Mouse (Mus musculus): Measurements from ENCODE around the gene Twf2. TPM values are rescaled to one million over a fixed set of nuclear protein-coding genes. Genes with fewer than 3 reads are reported as not detected.

Twf2 gene
- polyA plus RNA-seq, 1 experiment = 12.1 TPM

GRCm38 (mm10) chr9:106254001-106254400 is 51.1 kb downstream of the Twf2 start:
- H3K27me3 ChIP-seq (ENCODE audit: control insufficient read depth, insufficient read depth, low read length) = no peaks in the 10 kb centered on the region
- TF ChIP-seq POLR2A (IDR thresholded peaks at IDR 0.05; ENCODE audit: control insufficient read depth, low read depth, low read length) (no peak), CTCF (IDR thresholded peaks at IDR 0.05; ENCODE audit: control insufficient read depth, insufficient read depth, insufficient replicate concordance, low read depth, low read length) (no peak)
- no peaks in the 10 kb centered on the region for H3K36me3 ChIP-seq (ENCODE audit: control insufficient read depth, insufficient read depth, low read length)
- H3K27ac ChIP-seq (ENCODE audit: control insufficient read depth, insufficient read depth, low read depth, low read length) = no peak overlapping the region
- H3K4me3 ChIP-seq (ENCODE audit: control insufficient read depth, low read depth, low read length) = no peak overlapping the region
- H3K4me1 ChIP-seq (ENCODE audit: control insufficient read depth, insufficient read depth, low read length) = no peaks in the 10 kb centered on the region; the same call in 1 of the 2 replicates

DNA sequence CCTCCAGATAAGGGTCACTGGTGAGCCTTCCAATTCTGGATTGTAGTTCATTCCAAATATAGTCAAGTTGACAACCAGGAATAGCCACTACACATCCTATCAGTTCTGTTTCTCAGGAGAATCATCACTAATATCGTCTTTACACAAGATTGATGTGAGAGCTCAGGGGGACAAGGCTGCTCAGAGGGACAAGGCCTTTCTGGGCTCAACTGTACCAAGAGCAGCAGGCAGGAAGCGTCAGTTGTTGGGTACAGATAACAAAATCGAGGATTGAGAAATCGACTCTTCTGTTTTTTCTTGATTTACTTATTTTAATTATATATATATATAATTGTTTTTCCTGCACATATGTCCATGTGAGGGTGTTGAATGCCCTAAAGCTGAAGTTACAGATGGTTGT is 55.5 kb downstream of the Twf2 start:
- H3K27me3 ChIP-seq (ENCODE audit: control insufficient read depth, insufficient read depth, low read length) = no peaks in the 10 kb centered on the region
- H3K4me3 ChIP-seq (ENCODE audit: control insufficient read depth, low read depth, low read length) = no peak overlapping the region
- H3K4me1 ChIP-seq (ENCODE audit: control insufficient read depth, insufficient read depth, low read length) = peaks cover 6% of the 10 kb centered on the region
- no peak overlapping the region for H3K27ac ChIP-seq (ENCODE audit: control insufficient read depth, insufficient read depth, low read depth, low read length)
- TF ChIP-seq POLR2A (IDR thresholded peaks at IDR 0.05; ENCODE audit: control insufficient read depth, low read depth, low read length) (no peak), CTCF (IDR thresholded peaks at IDR 0.05; ENCODE audit: control insufficient read depth, insufficient read depth, insufficient replicate concordance, low read depth, low read length) (no peak)
- H3K36me3 ChIP-seq (ENCODE audit: control insufficient read depth, insufficient read depth, low read length) = no peaks in the 10 kb centered on the region

DNA sequence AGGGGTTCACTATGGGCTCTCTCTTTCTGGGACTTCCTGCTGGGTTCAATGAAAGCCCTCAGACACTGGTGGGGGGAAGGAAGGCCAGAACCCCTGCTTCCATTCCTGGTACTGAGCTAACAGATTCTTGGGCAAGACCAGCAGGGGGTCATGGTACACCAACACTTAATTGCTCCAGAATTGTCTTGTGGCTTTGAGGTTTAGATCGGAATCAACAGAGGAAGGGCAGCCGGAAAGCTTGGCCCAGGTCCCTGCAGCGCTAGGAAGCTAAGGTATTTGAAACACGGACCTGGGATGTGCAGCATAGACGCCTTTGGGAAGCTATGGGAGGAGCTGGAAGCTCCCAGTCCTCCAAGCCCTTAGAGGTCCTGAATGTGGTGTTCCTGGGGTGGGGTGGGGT is 56.1 kb downstream of the Twf2 start:
- Histone ChIP-seq H3K36me3 (ENCODE audit: control insufficient read depth, insufficient read depth, low read length) (no peaks in the 10 kb centered on the region), H3K4me1 (ENCODE audit: control insufficient read depth, insufficient read depth, low read length) (peaks cover 6% of the 10 kb centered on the region), H3K27me3 (ENCODE audit: control insufficient read depth, insufficient read depth, low read length) (no peaks in the 10 kb centered on the region), H3K4me3 (ENCODE audit: control insufficient read depth, low read depth, low read length) (no peak overlapping the region), H3K27ac (ENCODE audit: control insufficient read depth, insufficient read depth, low read depth, low read length) (no peak overlapping the region)
- TF ChIP-seq POLR2A (IDR thresholded peaks at IDR 0.05; ENCODE audit: control insufficient read depth, low read depth, low read length) (no peak), CTCF (IDR thresholded peaks at IDR 0.05; ENCODE audit: control insufficient read depth, insufficient read depth, insufficient replicate concordance, low read depth, low read length) (no peak)

DNA sequence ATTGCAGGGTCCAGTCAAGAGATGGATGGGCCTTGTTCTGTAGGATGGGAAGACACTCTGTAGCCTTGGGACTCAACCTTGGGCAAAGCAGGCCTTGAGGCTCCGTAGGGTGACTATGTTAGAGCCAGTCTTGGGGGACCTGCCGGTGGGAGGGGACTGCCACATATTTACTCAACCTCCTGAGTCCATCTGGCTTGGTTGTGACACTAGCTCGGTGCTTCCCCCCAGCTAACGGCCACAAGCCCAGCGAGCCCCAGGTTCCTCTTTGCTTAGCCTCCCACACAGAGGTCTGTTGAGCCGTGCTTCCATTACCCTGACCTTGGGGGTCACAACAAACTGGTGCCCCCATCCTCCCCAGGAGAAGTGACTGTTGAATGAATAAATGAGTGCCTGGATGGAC is 58.1 kb downstream of the Twf2 start:
- H3K27ac ChIP-seq (ENCODE audit: control insufficient read depth, insufficient read depth, low read depth, low read length) = no peak overlapping the region
- peaks cover 8% of the 10 kb centered on the region for H3K4me1 ChIP-seq (ENCODE audit: control insufficient read depth, insufficient read depth, low read length)
- no peaks in the 10 kb centered on the region for H3K27me3 ChIP-seq (ENCODE audit: control insufficient read depth, insufficient read depth, low read length)
- H3K36me3 ChIP-seq (ENCODE audit: control insufficient read depth, insufficient read depth, low read length) = no peaks in the 10 kb centered on the region
- TF ChIP-seq CTCF (IDR thresholded peaks at IDR 0.05; ENCODE audit: control insufficient read depth, insufficient read depth, insufficient replicate concordance, low read depth, low read length) = no peak
- TF ChIP-seq POLR2A (IDR thresholded peaks at IDR 0.05; ENCODE audit: control insufficient read depth, low read depth, low read length) = no peak
- no peak overlapping the region for H3K4me3 ChIP-seq (ENCODE audit: control insufficient read depth, low read depth, low read length)

DNA sequence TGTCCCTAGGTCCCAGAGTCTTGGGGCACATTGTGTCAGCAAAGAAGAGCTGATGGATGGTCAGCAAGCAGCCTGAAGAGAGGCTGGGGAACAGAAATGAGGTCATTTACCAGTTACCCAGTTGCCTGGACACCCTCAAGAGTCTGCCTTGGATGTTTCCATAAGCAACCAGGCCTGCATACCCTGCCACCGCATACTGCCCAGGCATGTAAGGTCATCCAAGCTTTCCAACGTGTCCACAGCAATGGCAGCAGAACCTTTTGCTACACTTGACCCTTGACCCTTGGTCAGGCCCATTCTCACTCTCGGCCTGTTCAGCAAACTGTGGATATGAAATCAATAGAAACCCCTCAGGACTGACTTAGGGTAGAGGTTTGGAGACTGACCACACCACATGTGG is 58.6 kb downstream of the Twf2 start:
- no peak for TF ChIP-seq POLR2A (IDR thresholded peaks at IDR 0.05; ENCODE audit: control insufficient read depth, low read depth, low read length)
- no peak for TF ChIP-seq CTCF (IDR thresholded peaks at IDR 0.05; ENCODE audit: control insufficient read depth, insufficient read depth, insufficient replicate concordance, low read depth, low read length)
- Histone ChIP-seq H3K4me1 (ENCODE audit: control insufficient read depth, insufficient read depth, low read length) (peaks cover 8% of the 10 kb centered on the region), H3K27ac (ENCODE audit: control insufficient read depth, insufficient read depth, low read depth, low read length) (no peak overlapping the region)

GRCm38 (mm10) chr9:106262075-106262474 is 59.2 kb downstream of the Twf2 start:
- H3K36me3 ChIP-seq (ENCODE audit: control insufficient read depth, insufficient read depth, low read length) = no peaks in the 10 kb centered on the region
- no peak overlapping the region for H3K27ac ChIP-seq (ENCODE audit: control insufficient read depth, insufficient read depth, low read depth, low read length)
- peaks cover 8% of the 10 kb centered on the region for H3K4me1 ChIP-seq (ENCODE audit: control insufficient read depth, insufficient read depth, low read length)
- H3K4me3 ChIP-seq (ENCODE audit: control insufficient read depth, low read depth, low read length) = no peak overlapping the region
- no peaks in the 10 kb centered on the region for H3K27me3 ChIP-seq (ENCODE audit: control insufficient read depth, insufficient read depth, low read length)
- no peak for TF ChIP-seq POLR2A (IDR thresholded peaks at IDR 0.05; ENCODE audit: control insufficient read depth, low read depth, low read length)
- no peak for TF ChIP-seq CTCF (IDR thresholded peaks at IDR 0.05; ENCODE audit: control insufficient read depth, insufficient read depth, insufficient replicate concordance, low read depth, low read length)

More for the DNA sequence above, 58.6 kb downstream of the Twf2 start:
- no peaks in the 10 kb centered on the region for H3K27me3 ChIP-seq (ENCODE audit: control insufficient read depth, insufficient read depth, low read length)
- no peaks in the 10 kb centered on the region for H3K36me3 ChIP-seq (ENCODE audit: control insufficient read depth, insufficient read depth, low read length)
- no peak overlapping the region for H3K4me3 ChIP-seq (ENCODE audit: control insufficient read depth, low read depth, low read length)

GRCm38 (mm10) chr9:106263381-106263924 is 60.5 kb downstream of the Twf2 start:
- Histone ChIP-seq H3K27ac (ENCODE audit: control insufficient read depth, insufficient read depth, low read depth, low read length) (no peak overlapping the region), H3K4me1 (ENCODE audit: control insufficient read depth, insufficient read depth, low read length) (peaks cover 8% of the 10 kb centered on the region), H3K36me3 (ENCODE audit: control insufficient read depth, insufficient read depth, low read length) (no peaks in the 10 kb centered on the region), H3K4me3 (ENCODE audit: control insufficient read depth, low read depth, low read length) (no peak overlapping the region), H3K27me3 (ENCODE audit: control insufficient read depth, insufficient read depth, low read length) (no peaks in the 10 kb centered on the region)
- TF ChIP-seq POLR2A (IDR thresholded peaks at IDR 0.05; ENCODE audit: control insufficient read depth, low read depth, low read length) (no peak), CTCF (IDR thresholded peaks at IDR 0.05; ENCODE audit: control insufficient read depth, insufficient read depth, insufficient replicate concordance, low read depth, low read length) (no peak)

Other genes with a start within 250 kb of the Twf2 start
- 4.1 and 6.3 TPM in 2 replicates for gene Col6a5, start 242.5 kb upstream of the Twf2 start, polyA plus RNA-seq (2012; rRNA removed)
- gene Col6a4, start 106.3 kb upstream of the Twf2 start, polyA plus RNA-seq (2012; rRNA removed) = 17.3 and 20.2 TPM in 2 replicates
- gene Glyctk, start 45.0 kb upstream of the Twf2 start, polyA plus RNA-seq (2012; rRNA removed) = 16.2 and 17.6 TPM in 2 replicates
- gene Wdr82, start 32.2 kb upstream of the Twf2 start, polyA plus RNA-seq (2012; rRNA removed) = 21.3 and 25.2 TPM in 2 replicates
- gene Ppm1m, start 3.4 kb upstream of the Twf2 start, polyA plus RNA-seq (2012; rRNA removed) = 31.3 and 40.6 TPM in 2 replicates
- gene Tlr9, start 19.5 kb downstream of the Twf2 start, polyA plus RNA-seq (2012; rRNA removed) = 2.6 and 2.7 TPM in 2 replicates
- 123 and 139 TPM in 2 replicates for gene Alas1, start 45.5 kb downstream of the Twf2 start, polyA plus RNA-seq (2012; rRNA removed)
- 72.2 and 74.2 TPM in 2 replicates for gene Poc1a, start 78.0 kb downstream of the Twf2 start, polyA plus RNA-seq (2012; rRNA removed)
- gene Dusp7, start 165.5 kb downstream of the Twf2 start, polyA plus RNA-seq (2012; rRNA removed) = 3.1 and 3.3 TPM in 2 replicates
- 357 and 448 TPM in 2 replicates for gene Rpl29, start 226.3 kb downstream of the Twf2 start, polyA plus RNA-seq (2012; rRNA removed)
- gene Acy1, start 235.2 kb downstream of the Twf2 start, polyA plus RNA-seq (2012; rRNA removed) = 1.9 and 2.0 TPM in 2 replicates
- gene Abhd14b, start 244.4 kb downstream of the Twf2 start, polyA plus RNA-seq (2012; rRNA removed) = 12.9 and 14.0 TPM in 2 replicates
- gene Abhd14a, start 244.6 kb downstream of the Twf2 start, polyA plus RNA-seq (2012; rRNA removed) = 197 and 198 TPM in 2 replicates